Comparison of ENCODE assay signal across 8 mouse cellular contexts in the genomic region with DNA sequence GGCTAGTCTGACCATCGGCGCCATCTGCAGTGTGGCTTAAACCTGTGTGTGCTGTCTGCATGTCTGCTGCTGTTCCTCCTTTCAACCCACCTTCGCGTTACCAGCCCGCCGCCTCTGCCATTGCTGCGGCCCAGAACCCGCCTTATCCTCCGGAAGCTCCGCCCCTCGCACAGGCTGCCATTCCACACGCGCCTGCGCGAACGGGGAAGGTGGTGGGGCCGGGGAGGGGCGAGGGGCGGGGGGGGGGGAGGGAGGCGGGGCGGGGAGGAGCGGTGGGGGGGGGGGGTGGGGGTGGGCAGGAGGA. TPM values are rescaled to one million over a fixed set of nuclear protein-coding genes. Genes with fewer than 3 reads are reported as not detected.
A peak's percentile ranks its signal among the peaks of the same experiment; 100 is the strongest.
DNase-seq lines count a peak whose midpoint lies in the region; ATAC-seq and TF ChIP-seq lines count a peak whose summit lies in the region.

Lage3 (minus strand) TSS at position 152 of the 304 bp plus-strand sequence.

- ATAC-seq in G1E (ENCODE audit: extremely low read depth, insufficient number of reproducible peaks, low FRiP score, poor library complexity, severe bottlenecking): peak; percentile 60
- ATAC-seq in forebrain, postnatal 0 days: peak; percentile 94
- peak; percentile 89 for ATAC-seq in lung, embryonic 14.5 days (ENCODE audit: insufficient read depth)

- H3K4me3 ChIP-seq in G1E (ENCODE audit: low read depth, low read length): peak within 1 kb of the TSS; percentile 70
- peak within 1 kb of the TSS; percentile 91 for H3K4me3 ChIP-seq in cerebellum, adult 2 months (replicated peaks; ENCODE audit: insufficient read depth, low read depth, low read length)
- H3K4me3 ChIP-seq in forebrain, postnatal 0 days (ENCODE audit: low read depth, low read length): peak within 1 kb of the TSS; percentile 35
- peak within 1 kb of the TSS; percentile 63 for H3K4me3 ChIP-seq in layer of hippocampus, adult 2 months
- peak within 1 kb of the TSS; percentile 47 for H3K4me3 ChIP-seq in lung, embryonic 14.5 days (ENCODE audit: low read depth, low read length)
- H3K4me3 ChIP-seq in olfactory bulb, adult 2 months (ENCODE audit: insufficient read depth, low read depth, low read length): peak within 1 kb of the TSS; percentile 58

- H3K27ac ChIP-seq in cerebellum, adult 2 months (ENCODE audit: insufficient read depth, low read length): peak within 1 kb of the TSS; percentile 34; the same call in 1 of the 2 replicates
- H3K27ac ChIP-seq in forebrain, postnatal 0 days (ENCODE audit: low read depth, low read length): peak within 1 kb of the TSS; percentile 66
- peak within 1 kb of the TSS; percentile 84 for H3K27ac ChIP-seq in layer of hippocampus, adult 2 months
- no peak within 1 kb of the TSS for H3K27ac ChIP-seq in lung, embryonic 14.5 days (ENCODE audit: low read depth)
- H3K27ac ChIP-seq in olfactory bulb, adult 2 months (ENCODE audit: insufficient read depth, low read depth, low read length): peak within 1 kb of the TSS; percentile 73

- DNase-seq in G1E (ENCODE audit: low spot score): peak; percentile 64
- DNase-seq in cerebellum, adult 2 months: peak; percentile 83 to 85
- DNase-seq in forebrain, postnatal 0 days: peak; percentile 87
- peak; percentile 75 to 78 for DNase-seq in heart, postnatal 36 days
- DNase-seq in layer of hippocampus, adult 2 months (ENCODE audit: low spot score in 2 of 2): peak; percentile 72 to 81
- peak; percentile 87 for DNase-seq in lung, embryonic 14.5 days
- peak; percentile 65 to 75 for DNase-seq in thymus, adult 18-20 months

- intact Hi-C loops in heart, postnatal 36 days (cut with DNase I): loop anchor here (5.0 kb wide), 1 partner anchor 106 kb away; the partner anchor contains the start of gene Flna

- no peaks in the 10 kb centered on the region for H3K9me3 ChIP-seq in G1E (replicated peaks)
- no peaks in the 10 kb centered on the region for H3K9me3 ChIP-seq in forebrain, postnatal 0 days (ENCODE audit: low read length)
- H3K9me3 ChIP-seq in lung, embryonic 14.5 days (ENCODE audit: low read depth, low read length): no peaks in the 10 kb centered on the region

- H3K9ac ChIP-seq in forebrain, postnatal 0 days: peak within 1 kb of the TSS; percentile 54
- peak within 1 kb of the TSS; percentile 48 for H3K9ac ChIP-seq in lung, embryonic 14.5 days

- TF ChIP-seq CTCF in G1E (IDR thresholded peaks at IDR 0.05; ENCODE audit: low read depth, low read length): no peak
- no peak for TF ChIP-seq CTCF in cerebellum, adult 2 months (IDR thresholded peaks at IDR 0.05; ENCODE audit: borderline replicate concordance, insufficient read depth, low read depth, low read length)
- TF ChIP-seq CTCF in forebrain, postnatal 0 days (IDR thresholded peaks at IDR 0.05; ENCODE audit: low read depth): no peak
- TF ChIP-seq CTCF in layer of hippocampus, adult 2 months (conservative IDR thresholded peaks at IDR 0.05): no peak
- TF ChIP-seq CTCF in lung, embryonic 14.5 days (IDR thresholded peaks at IDR 0.05; ENCODE audit: low read depth): no peak
- no peak for TF ChIP-seq CTCF in olfactory bulb, adult 2 months (IDR thresholded peaks at IDR 0.05; ENCODE audit: insufficient read depth, low read depth, low read length)

- H3K4me2 ChIP-seq in forebrain, postnatal 0 days (ENCODE audit: low read depth): peak within 1 kb of the TSS; percentile 51
- H3K4me2 ChIP-seq in lung, embryonic 14.5 days: peak within 1 kb of the TSS; percentile 67

- H3K27me3 ChIP-seq in G1E (ENCODE audit: insufficient read depth, low read length): no peaks in the 10 kb centered on the region
- H3K27me3 ChIP-seq in cerebellum, adult 2 months (ENCODE audit: control insufficient read depth, insufficient read depth, low read length): no peaks in the 10 kb centered on the region
- no peaks in the 10 kb centered on the region for H3K27me3 ChIP-seq in forebrain, postnatal 0 days (ENCODE audit: insufficient read depth, low read length)
- H3K27me3 ChIP-seq in lung, embryonic 14.5 days (ENCODE audit: insufficient read depth, low read length): no peaks in the 10 kb centered on the region

- H3K4me1 ChIP-seq in G1E (ENCODE audit: insufficient read depth, low read depth, low read length): peaks cover 6% of the 10 kb centered on the region
- no peaks in the 10 kb centered on the region for H3K4me1 ChIP-seq in cerebellum, adult 2 months (ENCODE audit: control insufficient read depth, insufficient read depth, low read length)
- H3K4me1 ChIP-seq in forebrain, postnatal 0 days (ENCODE audit: insufficient read depth): no peaks in the 10 kb centered on the region
- H3K4me1 ChIP-seq in lung, embryonic 14.5 days (ENCODE audit: insufficient read depth): no peaks in the 10 kb centered on the region
- no peaks in the 10 kb centered on the region for H3K4me1 ChIP-seq in olfactory bulb, adult 2 months (ENCODE audit: control insufficient read depth, insufficient read depth, low read length)

- TF ChIP-seq POLR2A in cerebellum, adult 2 months (IDR thresholded peaks at IDR 0.05; ENCODE audit: borderline replicate concordance, insufficient read depth, low read length): peak; percentile 76; the same call in 1 of the 2 replicates
- TF ChIP-seq POLR2A in olfactory bulb, adult 2 months (IDR thresholded peaks at IDR 0.05; ENCODE audit: insufficient read depth, low read depth, low read length): peak; percentile 41; the same call in 1 of the 2 replicates

- no peaks in the 10 kb centered on the region for H3K36me3 ChIP-seq in G1E (replicated peaks)
- no peaks in the 10 kb centered on the region for H3K36me3 ChIP-seq in forebrain, postnatal 0 days (ENCODE audit: insufficient read depth)
- H3K36me3 ChIP-seq in lung, embryonic 14.5 days (ENCODE audit: insufficient read depth): no peaks in the 10 kb centered on the region

- whole genome bisulfite sequencing in cerebellum, adult 2 months: 2% methylated on average over 11 of the region's 22 CpGs
- 46% methylated on average over 11 of the region's 22 CpGs for WGBS in forebrain, postnatal 0 days
- WGBS in lung, embryonic 14.5 days: 27% methylated on average over 11 of the region's 22 CpGs
- WGBS in olfactory bulb, adult 2 months: 24% methylated on average over 16 of the region's 22 CpGs

RNA-seq across cellular contexts. Expression of gene Lage3, which starts in this region (rescaled TPM):
- total RNA-seq in G1E (2014; fragmentation: Nextera tagmentation): 36.5 and 47.9 TPM in 2 replicates
- 32.5 and 36.9 TPM in 2 replicates for total RNA-seq in G1E (2017)
- 5.0 and 5.2 TPM in 2 replicates for polyA plus RNA-seq in G1E (2012)
- 68.3 and 72.2 TPM in 2 replicates for polyA plus RNA-seq in cerebellum, adult 2 months (2012; rRNA removed)
- 62.5 and 67.3 TPM in 2 replicates for total RNA-seq in forebrain, postnatal 0 days (2014; rRNA removed)
- polyA plus RNA-seq in forebrain, postnatal 0 days (2015; fragmentation: Nextera tagmentation; extraction: Ambion mirVana): 68.7 and 80.4 TPM in 2 replicates
- 10 to 100 TPM; 28.3 to 28.8 TPM for total RNA-seq in heart, postnatal 36 days (2021)
- 10 to 100 TPM; 23.3 to 27.3 TPM for total RNA-seq in layer of hippocampus, adult 2 months (2021)
- polyA plus RNA-seq in lung, embryonic 14.5 days (2014; fragmentation: Nextera tagmentation; extraction: Ambion mirVana): 113 and 114 TPM in 2 replicates
- not detected in 2 replicates for polyA plus RNA-seq in olfactory bulb, adult 2 months (2012; ENCODE audit: insufficient read depth, insufficient read length, low replicate concordance, missing spikeins)

Comparison
In these comparisons a context has a peak if more than half of its experiments do, and no peak if none do; other contexts are left out.
1. H3K4me3 ChIP-seq: peak in every context shown above with its lines; median percentile 91 in cerebellum, adult 2 months; 70 in G1E; 63 in layer of hippocampus, adult 2 months; 58 in olfactory bulb, adult 2 months; 47 in lung, embryonic 14.5 days; 35 in forebrain, postnatal 0 days.